Comparison of ENCODE assay signal across 17 mouse cellular contexts in genomic region chr8:86353816-86354215, GRCm38 (mm10).
DNase-seq lines count a peak whose midpoint lies in the region; TF ChIP-seq lines count a peak whose summit lies in the region.
"Had no signal": no experiment of that assay in that cellular context is flagged by ENCODE, and none has a peak within 500 bp of the region (broad histone marks: within the 10 kb centered on the region; RNA-seq: fewer than 3 reads in every experiment).

No protein-coding gene starts in this region.

- no peak for TF ChIP-seq POLR2A in kidney, adult 2 months (IDR thresholded peaks at IDR 0.05; ENCODE audit: low read depth, low read length)
- no peak for TF ChIP-seq POLR2A in lung, adult 2 months (IDR thresholded peaks at IDR 0.05; ENCODE audit: borderline replicate concordance, extremely low read depth, low read depth, low read length)

- no peak for TF ChIP-seq CTCF in kidney, adult 2 months (conservative IDR thresholded peaks at IDR 0.05; ENCODE audit: insufficient read depth, insufficient read length, low read depth, low read length)
- no peak for TF ChIP-seq CTCF in lung, adult 2 months (IDR thresholded peaks at IDR 0.05; ENCODE audit: insufficient read depth, low read length)

- H3K4me1 ChIP-seq in kidney, adult 2 months (ENCODE audit: control insufficient read depth, insufficient read depth, low read length), result no peaks in the 10 kb centered on the region
- H3K4me1 ChIP-seq in lung, adult 2 months (ENCODE audit: control insufficient read depth, insufficient read depth, low read length), result no peaks in the 10 kb centered on the region
- H3K4me1 ChIP-seq: embryonic facial prominence, embryonic 10.5 days; forebrain, embryonic 13.5 days; heart, embryonic 12.5 days; kidney, embryonic 15.5 days had no signal

- no peak overlapping the region for H3K27ac ChIP-seq in kidney, adult 2 months (ENCODE audit: insufficient read depth, low read depth, low read length)
- H3K27ac ChIP-seq: embryonic facial prominence, embryonic 10.5 days; forebrain, embryonic 13.5 days; kidney, embryonic 15.5 days had no signal

- H3K4me3 ChIP-seq in kidney, adult 2 months (ENCODE audit: insufficient read depth, low read depth, low read length), result no peak overlapping the region
- H3K4me3 ChIP-seq in lung, adult 2 months (replicated peaks; ENCODE audit: extremely low read depth, low read depth, low read length), result no peak overlapping the region
- H3K4me3 ChIP-seq: embryonic facial prominence, embryonic 10.5 days; forebrain, embryonic 13.5 days; heart, embryonic 12.5 days; kidney, embryonic 15.5 days had no signal

- no peaks in the 10 kb centered on the region for H3K27me3 ChIP-seq in kidney, adult 2 months (replicated peaks; ENCODE audit: control insufficient read depth, insufficient read depth, low read length)
- H3K27me3 ChIP-seq: CH12.LX; forebrain, embryonic 13.5 days; heart, embryonic 12.5 days; kidney, embryonic 15.5 days; Patski had no signal

- H3K36me3 ChIP-seq in kidney, adult 2 months (ENCODE audit: control insufficient read depth, insufficient read depth, low read length), result no peaks in the 10 kb centered on the region
- H3K36me3 ChIP-seq: embryonic facial prominence, embryonic 10.5 days; heart, embryonic 12.5 days; kidney, embryonic 15.5 days had no signal

- DNase-seq in adrenal gland, adult 8-10 months, result peak; percentile 17
- no peak for DNase-seq in adrenal gland, postnatal 4 days (ENCODE audit: low spot score in 2 of 2)
- peak; percentile 28 for DNase-seq in kidney, adult 2 months
- no peak for DNase-seq in kidney, postnatal 4 days
- DNase-seq in ZHBTc4 (ENCODE audit: low read depth, low spot score), result peak; percentile 16
- DNase-seq in cerebellum, adult 9-11 months, result peak; percentile 43
- DNase-seq in lung, adult 2 months, result no peak
- DNase-seq in layer of hippocampus, adult 8-10 months (ENCODE audit: low spot score in 2 of 2), result no peak
- DNase-seq: adrenal gland, postnatal 36 days; forebrain, postnatal 0 days; gastrocnemius, postnatal 25 days had no signal

- WGBS in kidney, adult 2 months, result 45% methylated on average over 3 of the region's 3 CpGs
- WGBS in lung, adult 2 months, result 77% methylated on average over 3 of the region's 3 CpGs

Comparison
In these comparisons a context has a peak if more than half of its experiments do, and no peak if none do; other contexts are left out.
1. DNase-seq: peak in adrenal gland, adult 8-10 months (single experiment), kidney, adult 2 months (single experiment), ZHBTc4 (single experiment) and cerebellum, adult 9-11 months (single experiment); none in adrenal gland, postnatal 4 days (0 of 2), kidney, postnatal 4 days (0 of 2), lung, adult 2 months (single experiment) and layer of hippocampus, adult 8-10 months (0 of 2).